Mouse (Mus musculus) CH12.LX (cell line): Measurements from ENCODE around the gene BC003965. TPM values are rescaled to one million over a fixed set of nuclear protein-coding genes. Genes with fewer than 3 reads are reported as not detected.

ENCODE experiments used
- DNase-seq: peaks from one replicate; pipeline ENCODE4 v3.0.0-alpha.2; 2013; ENCODE audit errors: extremely low read depth
- H3K27ac ChIP-seq: 2 replicates; pipeline ENCODE4 v1.5.1; 2012; ENCODE audit warnings: low read depth, mild to moderate bottlenecking, control low read depth, moderate library complexity; ENCODE audit not compliant: insufficient read depth
- H3K27me3 ChIP-seq: replicated peaks from 2 replicates; pipeline ENCODE3; 2012; ENCODE audit warnings: inconsistent platforms
- H3K36me3 ChIP-seq, 2 experiments: replicated peaks in 1 of 2; 2 replicates each; pipeline versions ENCODE3 to v1.6.1; 2012; ENCODE audit warnings: inconsistent platforms in 1 of 2, low read length in 1 of 2, mild to moderate bottlenecking in 1 of 2, mixed read lengths in 1 of 2, moderate library complexity in 1 of 2; ENCODE audit not compliant: control insufficient read depth in 1 of 2, insufficient read depth in 1 of 2
- H3K4me1 ChIP-seq, 2 experiments: 2 replicates each; pipeline ENCODE4 v1.6.1; 2012; ENCODE audit warnings: inconsistent platforms in 1 of 2, moderate library complexity in 1 of 2; ENCODE audit not compliant: insufficient read depth in 2 of 2, control insufficient read depth in 1 of 2
- H3K4me2 ChIP-seq: 2 replicates; pipeline ENCODE4 v1.6.1; 2012; ENCODE audit warnings: low read depth, mild to moderate bottlenecking, control low read depth; ENCODE audit not compliant: poor library complexity, insufficient read depth, severe bottlenecking
- H3K4me3 ChIP-seq, 3 experiments: fragments of 150-350 bp in 1 of 3; sonication (generic) in 1 of 3; replicated peaks in 1 of 3; 2 replicates each; pipeline versions ENCODE3 to v1.5.1; 2011 to 2012; ENCODE audit warnings: low read depth in 2 of 3, low read length in 2 of 3, mild to moderate bottlenecking in 2 of 3, moderate library complexity in 2 of 3, control low read depth in 1 of 3, improper control_type of control experiment in 1 of 3, inconsistent platforms in 1 of 3, mixed read lengths in 1 of 3; ENCODE audit not compliant: poor library complexity in 1 of 3
- H3K79me2 ChIP-seq: replicated peaks from 2 replicates; pipeline ENCODE4 v1.6.1; 2012; ENCODE audit warnings: mild to moderate bottlenecking, moderate library complexity; ENCODE audit not compliant: control insufficient read depth, poor library complexity, insufficient read depth, severe bottlenecking; ENCODE audit errors: extremely low read depth
- H3K9ac ChIP-seq: 2 replicates; pipeline ENCODE4 v1.6.1; 2012; ENCODE audit warnings: low read depth, mild to moderate bottlenecking, control low read depth, moderate library complexity; ENCODE audit not compliant: insufficient read depth
- H3K9me3 ChIP-seq: replicated peaks from 2 replicates; pipeline ENCODE3; 2012; ENCODE audit warnings: low read length, inconsistent platforms, mixed read lengths
- CHD2 ChIP-seq: IDR thresholded peaks from 2 replicates; pipeline ENCODE4 v1.6.1; 2011; ENCODE audit warnings: low read length, improper control_type of control experiment
- CTCF ChIP-seq, 2 experiments: IDR thresholded peaks in 1 of 2; conservative IDR thresholded peaks in 1 of 2; 2 replicates each; pipeline ENCODE4 v1.5.1; 2011 to 2012; ENCODE audit warnings: low read depth in 2 of 2, low read length in 2 of 2, improper control_type of control experiment in 1 of 2, inconsistent platforms in 1 of 2, mild to moderate bottlenecking in 1 of 2, moderate library complexity in 1 of 2
- E2F4 ChIP-seq: IDR thresholded peaks from 2 replicates; pipeline ENCODE4 v1.6.1; 2011; ENCODE audit warnings: low read depth, low read length, improper control_type of control experiment; ENCODE audit not compliant: insufficient replicate concordance
- GABPA ChIP-seq: IDR thresholded peaks from 2 replicates; pipeline ENCODE4 v1.6.1; 2012; ENCODE audit warnings: low read depth, low read length, improper control_type of control experiment, inconsistent platforms; ENCODE audit not compliant: insufficient replicate concordance
- HCFC1 ChIP-seq: IDR thresholded peaks from 2 replicates; pipeline ENCODE4 v1.6.1; 2012; ENCODE audit warnings: low read depth, mild to moderate bottlenecking, inconsistent platforms, low read length, improper control_type of control experiment
- IRF4 ChIP-seq: IDR thresholded peaks from 2 replicates; pipeline ENCODE4 v1.6.1; 2014; ENCODE audit warnings: low read depth, mild to moderate bottlenecking, inconsistent platforms, low read length, improper control_type of control experiment
- JUND ChIP-seq: conservative IDR thresholded peaks from 2 replicates; pipeline ENCODE4 v1.6.1; 2011; ENCODE audit warnings: low read depth, low read length, improper control_type of control experiment
- MAZ ChIP-seq: IDR thresholded peaks from 2 replicates; pipeline ENCODE4 v1.6.1; 2012; ENCODE audit warnings: low read depth, mild to moderate bottlenecking, inconsistent platforms, low read length, improper control_type of control experiment, moderate library complexity
- MEF2A ChIP-seq: IDR thresholded peaks from 2 replicates; pipeline ENCODE4 v1.6.1; 2014; ENCODE audit warnings: low read depth, mild to moderate bottlenecking, inconsistent platforms, low read length, improper control_type of control experiment, borderline replicate concordance
- MXI1 ChIP-seq: IDR thresholded peaks from 2 replicates; pipeline ENCODE4 v1.6.1; 2011; ENCODE audit warnings: mild to moderate bottlenecking, low read depth, low read length, improper control_type of control experiment
- NRF1 ChIP-seq: IDR thresholded peaks from 2 replicates; pipeline ENCODE4 v1.6.1; 2014; ENCODE audit warnings: low read depth, mild to moderate bottlenecking, inconsistent platforms, low read length, improper control_type of control experiment, moderate library complexity
- POLR2A ChIP-seq: IDR thresholded peaks from 2 replicates; pipeline ENCODE4 v1.6.1; 2011; ENCODE audit warnings: low read depth, mild to moderate bottlenecking, improper control_type of control experiment, low read length
- POLR2AphosphoS2 ChIP-seq: IDR thresholded peaks from 2 replicates; pipeline ENCODE4 v1.6.1; 2011; ENCODE audit warnings: low read depth, low read length, improper control_type of control experiment
- RAD21 ChIP-seq: IDR thresholded peaks from 2 replicates; pipeline ENCODE4 v1.6.1; 2011; ENCODE audit warnings: low read depth, mild to moderate bottlenecking, low read length, improper control_type of control experiment, moderate library complexity
- TBP ChIP-seq: conservative IDR thresholded peaks from 2 replicates; pipeline ENCODE4 v1.6.1; 2011; ENCODE audit warnings: low read depth, low read length, improper control_type of control experiment
- TCF12 ChIP-seq: IDR thresholded peaks from 2 replicates; pipeline ENCODE4 v1.6.1; 2014; ENCODE audit warnings: low read depth, mild to moderate bottlenecking, inconsistent platforms, low read length, improper control_type of control experiment
- ZC3H11A ChIP-seq: IDR thresholded peaks from 2 replicates; pipeline ENCODE4 v1.6.1; 2012; ENCODE audit warnings: low read depth, mild to moderate bottlenecking, inconsistent platforms, low read length, improper control_type of control experiment
- ZKSCAN1 ChIP-seq: IDR thresholded peaks from 2 replicates; pipeline ENCODE4 v1.6.1; 2012; ENCODE audit warnings: low read depth, inconsistent platforms, low read length, improper control_type of control experiment, borderline replicate concordance
- dilution Hi-C: fragments of 300-500 bp; cut with MboI; formaldehyde crosslinking; loops from 2 replicates; pipeline ENCODE4 v1.14.3; 2020; ENCODE audit warnings: low sequenced_read_pairs; ENCODE audit not compliant: extremely low pct_unique_long_range_greater_than_20kb, extremely low pct_ligation_motif_present
- in situ Hi-C: fragments of 300-500 bp; cut with MboI; formaldehyde crosslinking; loops from 3 replicates; pipeline ENCODE4 v1.14.3; 2019; ENCODE audit warnings: low sequenced_read_pairs, low pct_ligation_motif_present, low pct_unique_long_range_greater_than_20kb, mixed read lengths
- polyA plus RNA-seq: library from polyadenylated mRNA; unstranded; fragments of >175 nt; gene quantifications from 2 replicates; pipeline ENCODE4 v1.2.1, GENCODE M21; 2012; ENCODE audit warnings: low read depth; ENCODE audit not compliant: insufficient read length
- total RNA-seq, 2 experiments: library from RNA; depleted of rRNA; stranded (reverse); fragments of 300-350 nt in 1 of 2; fragments of >200 nt in 1 of 2; gene quantifications; 2 replicates each; pipeline ENCODE4 v1.2.3; 2012 to 2014

The BC003965 gene
- total and polyA plus RNA-seq, 3 experiments: 18.7 to 24.9 (median 24.7) TPM

GRCm38 (mm10) chr17:25215431-25215830, 31.1 kb downstream of the BC003965 start:
- Histone ChIP-seq H3K9me3 (no peaks in the 10 kb centered on the region), H3K4me1 (peaks cover 4 to 19% of the 10 kb centered on the region in 2 experiments; a peak in 2 of 4 replicates), H3K36me3 (peaks cover 58 to 86% of the 10 kb centered on the region in 2 experiments), H3K27me3 (no peaks in the 10 kb centered on the region), H3K9ac (no peak overlapping the region), H3K4me3 (no peak overlapping the region), H3K79me2 (no peaks in the 10 kb centered on the region), H3K4me2 (no peak overlapping the region), H3K27ac (no peak overlapping the region)
- no peak for DNase-seq
- in situ Hi-C loops (no loop called here), dilution Hi-C loops (no loop called here)
- TF ChIP-seq MEF2A (no peak), ZKSCAN1 (no peak), JUND (no peak), TBP (no peak), E2F4 (no peak), POLR2A (no peak), HCFC1 (no peak), NRF1 (no peak), CTCF (conservative IDR thresholded peaks at IDR 0.05 in 1 of 2, IDR thresholded peaks at IDR 0.05 in 1 of 2; ENCODE audit: low read depth in 2 of 2, low read length in 2 of 2) (no peak), GABPA (no peak), POLR2AphosphoS2 (no peak), TCF12 (no peak), IRF4 (no peak), MXI1 (no peak), MAZ (no peak), CHD2 (no peak), ZC3H11A (no peak), RAD21 (no peak)

GRCm38 (mm10) chr17:25218967-25219366, 34.6 kb downstream of the BC003965 start:
- H3K79me2 ChIP-seq: peaks cover 6% of the 10 kb centered on the region; the same call in 1 of the 2 replicates
- H3K9me3 ChIP-seq: no peaks in the 10 kb centered on the region
- no peak overlapping the region for H3K27ac ChIP-seq
- H3K9ac ChIP-seq: no peak overlapping the region
- no peak overlapping the region for H3K4me2 ChIP-seq
- no peak for TF ChIP-seq IRF4
- no peak for TF ChIP-seq CHD2
- H3K27me3 ChIP-seq: no peaks in the 10 kb centered on the region
- no peak overlapping the region for H3K4me3 ChIP-seq
- H3K4me1 ChIP-seq: peaks cover 12 to 29% of the 10 kb centered on the region in 2 experiments
- dilution Hi-C loops: no loop called here
- peaks cover 37 to 64% of the 10 kb centered on the region in 2 experiments for H3K36me3 ChIP-seq
- in situ Hi-C loops: no loop called here
- DNase-seq: no peak
